Mouse (Mus musculus) liver, embryonic 14.5 days (tissue): Measurements from ENCODE around the gene Nccrp1. TPM values are rescaled to one million over a fixed set of nuclear protein-coding genes. Genes with fewer than 3 reads are reported as not detected.

Experiments
- ATAC-seq: fragments of 200-750 bp; cut with Nextera tagmentation; 2 replicates; pipeline ENCODE4 v1.8.0; 2017; ENCODE audit warnings: moderate number of reproducible peaks, mild to moderate bottlenecking, moderate library complexity; ENCODE audit not compliant: insufficient read depth
- DNase-seq, 3 experiments: peaks; one replicate each; pipeline ENCODE4 v3.0.0-alpha.2; 2012 to 2013; ENCODE audit warnings: low read depth in 3 of 3, low spot score in 3 of 3
- H3K27ac ChIP-seq: fragments of 300-500 bp; sonication (generic); 2 replicates; pipeline ENCODE4 v1.5.1; 2014; ENCODE audit warnings: moderate library complexity, mild to moderate bottlenecking, control low read depth, inconsistent platforms
- H3K27me3 ChIP-seq: fragments of 300-500 bp; sonication (generic); 2 replicates; pipeline ENCODE4 v1.6.1; 2014; ENCODE audit warnings: mild to moderate bottlenecking, low read length, moderate library complexity; ENCODE audit not compliant: control insufficient read depth, insufficient read depth
- H3K36me3 ChIP-seq: fragments of 300-500 bp; sonication (generic); replicated peaks from 2 replicates; pipeline ENCODE4 v1.6.1; 2014; ENCODE audit warnings: low read depth; ENCODE audit not compliant: control insufficient read depth, insufficient read depth
- H3K4me1 ChIP-seq, 2 experiments: fragments of 200-500 bp in 1 of 2; fragments of 300-500 bp in 1 of 2; sonication (generic) in 1 of 2; replicated peaks; 2 replicates each; pipeline ENCODE4 v1.6.1; 2012 to 2014; ENCODE audit warnings: antibody characterized with exemption in 1 of 2, inconsistent platforms in 1 of 2, low read length in 1 of 2; ENCODE audit not compliant: control insufficient read depth in 2 of 2, insufficient read depth in 2 of 2
- H3K4me2 ChIP-seq: fragments of 300-500 bp; sonication (generic); 2 replicates; pipeline ENCODE4 v1.6.1; 2014; ENCODE audit warnings: low read depth, mild to moderate bottlenecking, control low read depth, moderate library complexity
- H3K4me3 ChIP-seq, 2 experiments: fragments of 200-500 bp in 1 of 2; fragments of 300-500 bp in 1 of 2; sonication (generic) in 1 of 2; 2 replicates each; pipeline ENCODE4 v1.5.1; 2012 to 2014; ENCODE audit warnings: low read depth in 2 of 2, low read length in 2 of 2, mild to moderate bottlenecking in 2 of 2, control low read depth in 1 of 2, inconsistent platforms in 1 of 2, moderate library complexity in 1 of 2; ENCODE audit not compliant: insufficient read depth in 1 of 2
- H3K9ac ChIP-seq: fragments of 300-500 bp; sonication (generic); replicated peaks from 2 replicates; pipeline ENCODE4 v1.6.1; 2014; ENCODE audit warnings: mild to moderate bottlenecking, control low read depth, moderate library complexity
- H3K9me3 ChIP-seq: fragments of 300-500 bp; sonication (generic); 2 replicates; pipeline ENCODE4 v1.6.1; 2016; ENCODE audit warnings: low read length, mixed read lengths; ENCODE audit not compliant: control insufficient read depth
- CTCF ChIP-seq: IDR thresholded peaks from 2 replicates; pipeline ENCODE4 v1.5.1; 2016; ENCODE audit warnings: antibody characterized with exemption, low read depth, control low read depth
- EP300 ChIP-seq: IDR thresholded peaks from 2 replicates; pipeline ENCODE4 v1.6.1; 2016; ENCODE audit warnings: antibody characterized with exemption, low read depth
- WGBS: fragments of 180-500 bp; shearing (Covaris S2); extraction: QIAGEN DNeasy Blood & Tissue Kit; methylation state at CpG from one replicate; pipeline ENCODE4 v1.1.7; 2014; ENCODE audit not compliant: insufficient replicate concordance; 5-methylcytosine and 5-hydroxymethylcytosine counted together
- microRNA-seq: library from miRNA; unstranded; fragments of <30 nt; microRNA quantifications from one replicate; pipeline ENCODE4, GENCODE M21; 2016
- polyA plus RNA-seq, 2 experiments: library from polyadenylated mRNA; depleted of rRNA in 1 of 2; stranded (reverse) in 1 of 2; unstranded in 1 of 2; fragments of >200 nt; fragmentation: Nextera tagmentation in 1 of 2; extraction: Ambion mirVana in 1 of 2; gene quantifications; 2 replicates each; pipeline versions ENCODE4 v1.2.1 to v1.2.3; 2012 to 2014

The Nccrp1 gene
- polyA plus RNA-seq, 2 experiments, result not detected

DNA sequence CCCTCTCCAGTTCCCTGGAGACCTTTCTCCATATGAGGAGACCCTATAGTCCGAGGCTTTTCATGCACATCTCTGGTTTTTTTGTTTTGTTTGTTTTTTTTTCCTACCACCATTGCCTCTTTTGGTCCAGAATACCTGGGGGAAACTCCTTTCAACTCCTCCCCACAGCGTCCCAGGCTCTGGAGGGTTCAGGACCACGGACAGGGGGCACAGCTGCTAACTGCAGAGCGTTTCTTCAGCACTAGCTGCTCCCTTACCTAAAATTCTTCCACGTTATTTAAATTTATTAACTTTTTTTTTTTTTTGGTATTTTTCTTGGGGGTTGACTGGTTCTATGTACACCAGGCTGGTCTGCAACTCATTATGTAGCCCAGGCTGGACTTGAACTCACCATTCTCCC lies 41.5 kb downstream of the Nccrp1 start:
- no peak for TF ChIP-seq EP300
- no peak for TF ChIP-seq CTCF
- Histone ChIP-seq H3K4me2 (no peak overlapping the region), H3K4me3 (no peak overlapping the region), H3K4me1 (no peaks in the 10 kb centered on the region), H3K27ac (no peak overlapping the region), H3K9ac (no peak overlapping the region), H3K36me3 (no peaks in the 10 kb centered on the region), H3K27me3 (no peaks in the 10 kb centered on the region), H3K9me3 (no peaks in the 10 kb centered on the region)
- DNase-seq (no peak), ATAC-seq (no peak)
- 6% methylated on average over 5 of the region's 5 CpGs for WGBS

DNA sequence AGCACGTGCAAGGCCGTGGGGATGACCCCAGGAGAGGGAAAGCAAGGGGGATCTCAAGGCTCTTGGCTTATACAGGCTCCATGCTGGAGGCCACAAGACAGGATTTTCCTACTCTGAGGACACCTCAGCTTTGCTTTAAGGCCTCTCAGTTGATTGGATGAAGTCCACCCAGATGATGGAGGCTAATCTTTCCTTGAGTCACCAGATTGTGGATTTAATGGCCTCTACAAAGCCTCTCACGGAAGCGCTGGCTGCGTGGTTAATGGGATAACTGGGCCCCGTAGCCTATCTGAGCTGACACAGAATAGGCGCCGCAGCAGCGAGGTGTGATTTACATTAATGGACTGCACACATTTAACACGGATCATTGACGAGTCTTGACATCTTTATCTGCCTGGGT lies 51.6 kb downstream of the Nccrp1 start:
- Histone ChIP-seq H3K9ac (no peak overlapping the region), H3K27ac (no peak overlapping the region), H3K4me1 (no peaks in the 10 kb centered on the region), H3K4me2 (no peak overlapping the region), H3K36me3 (no peaks in the 10 kb centered on the region), H3K9me3 (no peaks in the 10 kb centered on the region), H3K4me3 (no peak overlapping the region), H3K27me3 (no peaks in the 10 kb centered on the region)
- DNase-seq (no peak), ATAC-seq (no peak)
- 66% methylated on average over 11 of the region's 11 CpGs for WGBS
- no peak for TF ChIP-seq CTCF
- no peak for TF ChIP-seq EP300

Small RNAs within 50 kb of the gene (microRNA-seq; reads per million reads assigned to microRNA genes)
- 3.0 reads per million for gene Mir7049

Other genes with a start within 250 kb of the Nccrp1 start
- 0.03 and 0.04 TPM in 2 replicates for gene Dll3, start 245.0 kb downstream of the Nccrp1 start, polyA plus RNA-seq (2012; rRNA removed)
- not detected in 2 replicates for gene Dll3, start 245.0 kb downstream of the Nccrp1 start, polyA plus RNA-seq (2014; fragmentation: Nextera tagmentation; extraction: Ambion mirVana)
- 45.4 and 52.3 TPM in 2 replicates for gene Timm50, start 235.2 kb downstream of the Nccrp1 start, polyA plus RNA-seq (2012; rRNA removed)
- gene Timm50, start 235.2 kb downstream of the Nccrp1 start, polyA plus RNA-seq (2014; fragmentation: Nextera tagmentation; extraction: Ambion mirVana), result 91.1 and 95.2 TPM in 2 replicates
- gene Supt5, start 208.5 kb downstream of the Nccrp1 start, polyA plus RNA-seq (2012; rRNA removed), result 29.4 and 29.6 TPM in 2 replicates
- 21.7 and 26.2 TPM in 2 replicates for gene Supt5, start 208.5 kb downstream of the Nccrp1 start, polyA plus RNA-seq (2014; fragmentation: Nextera tagmentation; extraction: Ambion mirVana)
- gene Rps16, start 196.6 kb downstream of the Nccrp1 start, polyA plus RNA-seq (2012; rRNA removed), result 512 and 1,209 TPM in 2 replicates
- 874 and 900 TPM in 2 replicates for gene Rps16, start 196.6 kb downstream of the Nccrp1 start, polyA plus RNA-seq (2014; fragmentation: Nextera tagmentation; extraction: Ambion mirVana)
- gene Plekhg2, start 174.7 kb downstream of the Nccrp1 start, polyA plus RNA-seq (2012; rRNA removed), result 3.2 and 3.3 TPM in 2 replicates
- gene Plekhg2, start 174.7 kb downstream of the Nccrp1 start, polyA plus RNA-seq (2014; fragmentation: Nextera tagmentation; extraction: Ambion mirVana), result 2.7 and 3.4 TPM in 2 replicates
- gene Zfp36, start 167.0 kb downstream of the Nccrp1 start, polyA plus RNA-seq (2012; rRNA removed), result 3.9 and 5.1 TPM in 2 replicates
- 4.6 and 5.0 TPM in 2 replicates for gene Zfp36, start 167.0 kb downstream of the Nccrp1 start, polyA plus RNA-seq (2014; fragmentation: Nextera tagmentation; extraction: Ambion mirVana)
- 21.0 and 22.2 TPM in 2 replicates for gene Med29, start 154.5 kb downstream of the Nccrp1 start, polyA plus RNA-seq (2012; rRNA removed)
- gene Med29, start 154.5 kb downstream of the Nccrp1 start, polyA plus RNA-seq (2014; fragmentation: Nextera tagmentation; extraction: Ambion mirVana), result 25.7 and 27.2 TPM in 2 replicates
- 25.2 and 40.4 TPM in 2 replicates for gene Paf1, start 154.3 kb downstream of the Nccrp1 start, polyA plus RNA-seq (2012; rRNA removed)
- 15.0 and 18.3 TPM in 2 replicates for gene Paf1, start 154.3 kb downstream of the Nccrp1 start, polyA plus RNA-seq (2014; fragmentation: Nextera tagmentation; extraction: Ambion mirVana)
- 13.1 and 22.2 TPM in 2 replicates for gene Gmfg, start 109.8 kb downstream of the Nccrp1 start, polyA plus RNA-seq (2012; rRNA removed)
- 31.4 and 39.3 TPM in 2 replicates for gene Gmfg, start 109.8 kb downstream of the Nccrp1 start, polyA plus RNA-seq (2014; fragmentation: Nextera tagmentation; extraction: Ambion mirVana)
- 0.41 and 0.58 TPM in 2 replicates for gene Lrfn1, start 95.3 kb downstream of the Nccrp1 start, polyA plus RNA-seq (2012; rRNA removed)
- gene Lrfn1, start 95.3 kb downstream of the Nccrp1 start, polyA plus RNA-seq (2014; fragmentation: Nextera tagmentation; extraction: Ambion mirVana), result 0.15 TPM in 1 of 2 replicates, not detected in the other
- not detected in 2 replicates for gene Ifnl2, start 36.8 kb downstream of the Nccrp1 start, polyA plus RNA-seq (2012; rRNA removed)
- gene Ifnl2, start 36.8 kb downstream of the Nccrp1 start, polyA plus RNA-seq (2014; fragmentation: Nextera tagmentation; extraction: Ambion mirVana), result not detected in 2 replicates
- gene Ifnl3, start 24.4 kb downstream of the Nccrp1 start, polyA plus RNA-seq (2012; rRNA removed), result not detected in 2 replicates
- not detected in 2 replicates for gene Ifnl3, start 24.4 kb downstream of the Nccrp1 start, polyA plus RNA-seq (2014; fragmentation: Nextera tagmentation; extraction: Ambion mirVana)
- gene Sycn, start 6.4 kb downstream of the Nccrp1 start, polyA plus RNA-seq (2012; rRNA removed), result not detected in 2 replicates
- not detected in 2 replicates for gene Sycn, start 6.4 kb downstream of the Nccrp1 start, polyA plus RNA-seq (2014; fragmentation: Nextera tagmentation; extraction: Ambion mirVana)
- 12.0 and 14.2 TPM in 2 replicates for gene Samd4b, start 50.9 kb upstream of the Nccrp1 start, polyA plus RNA-seq (2012; rRNA removed)
- gene Samd4b, start 50.9 kb upstream of the Nccrp1 start, polyA plus RNA-seq (2014; fragmentation: Nextera tagmentation; extraction: Ambion mirVana), result 4.5 and 5.9 TPM in 2 replicates
- gene Pak4, start 50.9 kb upstream of the Nccrp1 start, polyA plus RNA-seq (2012; rRNA removed), result 11.5 and 12.3 TPM in 2 replicates
- gene Pak4, start 50.9 kb upstream of the Nccrp1 start, polyA plus RNA-seq (2014; fragmentation: Nextera tagmentation; extraction: Ambion mirVana), result 8.5 and 8.6 TPM in 2 replicates
- not detected in 2 replicates for gene Acp7, start 84.1 kb upstream of the Nccrp1 start, polyA plus RNA-seq (2012; rRNA removed)
- not detected in 2 replicates for gene Acp7, start 84.1 kb upstream of the Nccrp1 start, polyA plus RNA-seq (2014; fragmentation: Nextera tagmentation; extraction: Ambion mirVana)
- gene Fbxo27, start 145.6 kb upstream of the Nccrp1 start, polyA plus RNA-seq (2012; rRNA removed), result 0.37 and 0.55 TPM in 2 replicates
- gene Fbxo27, start 145.6 kb upstream of the Nccrp1 start, polyA plus RNA-seq (2014; fragmentation: Nextera tagmentation; extraction: Ambion mirVana), result 0.09 and 0.15 TPM in 2 replicates
- 0.68 and 0.76 TPM in 2 replicates for gene Fbxo17, start 169.6 kb upstream of the Nccrp1 start, polyA plus RNA-seq (2012; rRNA removed)
- 0.61 and 0.93 TPM in 2 replicates for gene Fbxo17, start 169.6 kb upstream of the Nccrp1 start, polyA plus RNA-seq (2014; fragmentation: Nextera tagmentation; extraction: Ambion mirVana)
- 46.2 and 50.2 TPM in 2 replicates for gene Mrps12, start 194.6 kb upstream of the Nccrp1 start, polyA plus RNA-seq (2012; rRNA removed)
- 82.5 and 91.0 TPM in 2 replicates for gene Mrps12, start 194.6 kb upstream of the Nccrp1 start, polyA plus RNA-seq (2014; fragmentation: Nextera tagmentation; extraction: Ambion mirVana)
- gene Sars2, start 194.7 kb upstream of the Nccrp1 start, polyA plus RNA-seq (2012; rRNA removed), result 11.4 and 12.7 TPM in 2 replicates
- gene Sars2, start 194.7 kb upstream of the Nccrp1 start, polyA plus RNA-seq (2014; fragmentation: Nextera tagmentation; extraction: Ambion mirVana), result 9.3 and 11.3 TPM in 2 replicates
- gene Ccer2, start 208.9 kb upstream of the Nccrp1 start, polyA plus RNA-seq (2012; rRNA removed), result not detected in 2 replicates
- not detected in 2 replicates for gene Ccer2, start 208.9 kb upstream of the Nccrp1 start, polyA plus RNA-seq (2014; fragmentation: Nextera tagmentation; extraction: Ambion mirVana)
- gene Sirt2, start 219.5 kb upstream of the Nccrp1 start, polyA plus RNA-seq (2012; rRNA removed), result 18.5 and 18.7 TPM in 2 replicates
- 21.3 and 24.2 TPM in 2 replicates for gene Sirt2, start 219.5 kb upstream of the Nccrp1 start, polyA plus RNA-seq (2014; fragmentation: Nextera tagmentation; extraction: Ambion mirVana)
- gene Nfkbib, start 220.3 kb upstream of the Nccrp1 start, polyA plus RNA-seq (2012; rRNA removed), result 15.0 and 19.7 TPM in 2 replicates
- gene Nfkbib, start 220.3 kb upstream of the Nccrp1 start, polyA plus RNA-seq (2014; fragmentation: Nextera tagmentation; extraction: Ambion mirVana), result 27.0 and 29.6 TPM in 2 replicates
- 4.3 and 4.7 TPM in 2 replicates for gene Rinl, start 241.7 kb upstream of the Nccrp1 start, polyA plus RNA-seq (2012; rRNA removed)
- gene Rinl, start 241.7 kb upstream of the Nccrp1 start, polyA plus RNA-seq (2014; fragmentation: Nextera tagmentation; extraction: Ambion mirVana), result 4.0 and 4.8 TPM in 2 replicates